Mouse (Mus musculus): ENCODE measurements around the gene Tctn1. TPM values are rescaled to one million over a fixed set of nuclear protein-coding genes. Genes with fewer than 3 reads are reported as not detected.

The Tctn1 gene
- polyA plus RNA-seq, 1 experiment from 2014 or later: 6.2 TPM

GRCm38 (mm10) chr5:122234319-122235195, 29.7 kb downstream of the Tctn1 start:
- Histone ChIP-seq H3K27me3 (ENCODE audit: control insufficient read depth, insufficient read depth, low read length) (no peaks in the 10 kb centered on the region), H3K9me3 (ENCODE audit: control insufficient read depth, low read length) (no peaks in the 10 kb centered on the region), H3K36me3 (ENCODE audit: control insufficient read depth, insufficient read depth, low read length) (0 out of 2 replicates have a peak, but pooled peaks cover 2% of the 10 kb centered on the region), H3K4me1 (ENCODE audit: control insufficient read depth, insufficient read depth, low read length) (no peaks in the 10 kb centered on the region), H3K4me3 (replicated peaks; ENCODE audit: low read depth, low read length) (no peak overlapping the region), H3K9ac (replicated peaks; ENCODE audit: low read length) (no peak overlapping the region), H3K4me2 (ENCODE audit: low read length) (no peak overlapping the region), H3K27ac (replicated peaks; ENCODE audit: low read depth, low read length) (no peak overlapping the region)
- DNase-seq: no peak
- WGBS: 88% methylated on average over 9 of the region's 9 CpGs
- no peak for ATAC-seq (ENCODE audit: low FRiP score, low TSS enrichment)

DNA sequence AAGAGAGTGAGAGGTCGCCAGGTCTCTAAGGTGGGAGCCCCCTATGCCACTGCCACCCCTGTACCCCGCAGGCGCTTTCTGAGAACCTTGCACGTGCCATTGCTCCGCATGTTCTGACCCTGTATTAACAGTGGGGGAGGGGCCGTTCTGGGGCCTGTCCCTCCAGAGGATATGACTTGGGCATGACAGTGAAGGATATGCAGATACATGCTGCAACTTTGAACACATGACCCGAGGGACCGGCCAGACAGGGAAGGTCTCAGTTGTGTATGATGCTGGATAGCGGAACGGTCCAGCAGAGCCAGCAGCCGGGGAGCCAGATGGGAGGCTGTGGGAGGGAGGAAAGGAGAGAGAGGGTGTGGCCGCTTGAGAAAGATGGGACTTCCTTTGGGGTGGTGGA, 30.6 kb downstream of the Tctn1 start:
- DNase-seq (no peak), ATAC-seq (ENCODE audit: low FRiP score, low TSS enrichment) (no peak)
- Histone ChIP-seq H3K4me3 (replicated peaks; ENCODE audit: low read depth, low read length) (no peak overlapping the region), H3K27ac (replicated peaks; ENCODE audit: low read depth, low read length) (no peak overlapping the region), H3K27me3 (ENCODE audit: control insufficient read depth, insufficient read depth, low read length) (no peaks in the 10 kb centered on the region), H3K9ac (replicated peaks; ENCODE audit: low read length) (no peak overlapping the region), H3K4me1 (ENCODE audit: control insufficient read depth, insufficient read depth, low read length) (no peaks in the 10 kb centered on the region), H3K9me3 (ENCODE audit: control insufficient read depth, low read length) (no peaks in the 10 kb centered on the region), H3K36me3 (ENCODE audit: control insufficient read depth, insufficient read depth, low read length) (0 out of 2 replicates have a peak, but pooled peaks cover 2% of the 10 kb centered on the region), H3K4me2 (ENCODE audit: low read length) (no peak overlapping the region)
- 89% methylated on average over 12 of the region's 12 CpGs for WGBS

DNA sequence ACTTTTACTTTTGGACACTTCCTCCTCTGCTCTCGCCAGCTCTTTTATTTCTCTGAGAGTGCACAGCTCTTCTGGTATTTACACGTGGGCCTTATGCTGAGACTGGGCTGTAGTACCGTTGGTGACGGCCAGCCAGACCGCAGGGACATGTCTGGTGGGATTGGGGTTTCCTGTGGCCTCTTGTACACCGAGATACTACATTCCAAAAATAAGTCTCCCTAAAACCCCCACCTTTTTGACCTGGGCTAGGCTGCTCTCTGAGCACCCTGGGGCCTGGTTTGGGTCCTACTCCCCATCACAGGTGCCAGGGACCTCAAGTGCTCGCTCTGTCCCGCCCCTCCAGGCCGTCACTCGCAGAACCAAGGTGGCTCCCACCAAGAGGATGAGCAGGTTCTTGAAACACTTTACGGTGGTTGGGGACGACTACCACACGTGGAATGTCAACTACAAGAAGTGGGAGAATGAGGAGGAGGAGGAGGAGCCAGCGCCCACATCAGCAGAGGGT, 31.1 kb downstream of the Tctn1 start:
- Histone ChIP-seq H3K9ac (replicated peaks; ENCODE audit: low read length) (no peak overlapping the region), H3K27me3 (ENCODE audit: control insufficient read depth, insufficient read depth, low read length) (no peaks in the 10 kb centered on the region), H3K4me3 (replicated peaks; ENCODE audit: low read depth, low read length) (no peak overlapping the region), H3K4me1 (ENCODE audit: control insufficient read depth, insufficient read depth, low read length) (no peaks in the 10 kb centered on the region), H3K27ac (replicated peaks; ENCODE audit: low read depth, low read length) (no peak overlapping the region), H3K9me3 (ENCODE audit: control insufficient read depth, low read length) (no peaks in the 10 kb centered on the region), H3K4me2 (ENCODE audit: low read length) (no peak overlapping the region), H3K36me3 (ENCODE audit: control insufficient read depth, insufficient read depth, low read length) (0 out of 2 replicates have a peak, but pooled peaks cover under 1% of the 10 kb centered on the region)
- DNase-seq (no peak), ATAC-seq (ENCODE audit: low FRiP score, low TSS enrichment) (no peak)
- WGBS: 91% methylated on average over 14 of the region's 14 CpGs

DNA sequence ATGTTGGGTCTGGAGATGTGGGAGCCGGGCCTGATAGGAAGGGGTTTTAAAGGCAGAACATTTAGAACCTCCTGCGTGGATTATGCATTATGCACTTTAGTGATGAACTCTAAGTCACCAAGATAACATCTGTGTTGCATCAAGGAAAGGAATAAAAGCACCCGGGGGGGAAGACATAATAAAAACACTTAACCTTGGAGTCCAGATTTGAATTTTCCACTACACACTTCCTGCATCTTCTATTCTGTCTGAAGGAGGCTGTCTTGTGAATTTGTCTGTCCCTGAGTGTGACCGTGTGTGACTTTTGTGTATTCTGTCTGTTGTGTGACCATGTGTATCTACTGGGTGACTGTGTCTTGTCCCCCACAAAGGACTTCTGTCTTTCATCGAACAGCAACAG, 32.3 kb downstream of the Tctn1 start:
- WGBS: 92% methylated on average over 5 of the region's 5 CpGs
- no peaks in the 10 kb centered on the region for H3K9me3 ChIP-seq (ENCODE audit: control insufficient read depth, low read length)
- no peak overlapping the region for H3K27ac ChIP-seq (replicated peaks; ENCODE audit: low read depth, low read length)
- H3K4me2 ChIP-seq (ENCODE audit: low read length): no peak overlapping the region
- no peak overlapping the region for H3K9ac ChIP-seq (replicated peaks; ENCODE audit: low read length)
- H3K4me3 ChIP-seq (replicated peaks; ENCODE audit: low read depth, low read length): no peak overlapping the region
- ATAC-seq (ENCODE audit: low FRiP score, low TSS enrichment) (no peak), DNase-seq (no peak)
- H3K36me3 ChIP-seq (ENCODE audit: control insufficient read depth, insufficient read depth, low read length): no peaks in the 10 kb centered on the region
- no peaks in the 10 kb centered on the region for H3K27me3 ChIP-seq (ENCODE audit: control insufficient read depth, insufficient read depth, low read length)
- no peaks in the 10 kb centered on the region for H3K4me1 ChIP-seq (ENCODE audit: control insufficient read depth, insufficient read depth, low read length)

GRCm38 (mm10) chr5:122231431-122231830, 32.8 kb downstream of the Tctn1 start:
- Histone ChIP-seq H3K9ac (replicated peaks; ENCODE audit: low read length) (no peak overlapping the region), H3K9me3 (ENCODE audit: control insufficient read depth, low read length) (no peaks in the 10 kb centered on the region), H3K4me3 (replicated peaks; ENCODE audit: low read depth, low read length) (no peak overlapping the region), H3K27ac (replicated peaks; ENCODE audit: low read depth, low read length) (no peak overlapping the region), H3K36me3 (ENCODE audit: control insufficient read depth, insufficient read depth, low read length) (no peaks in the 10 kb centered on the region), H3K27me3 (ENCODE audit: control insufficient read depth, insufficient read depth, low read length) (no peaks in the 10 kb centered on the region), H3K4me1 (ENCODE audit: control insufficient read depth, insufficient read depth, low read length) (no peaks in the 10 kb centered on the region), H3K4me2 (ENCODE audit: low read length) (no peak overlapping the region)
- ATAC-seq (ENCODE audit: low FRiP score, low TSS enrichment) (no peak), DNase-seq (no peak)
- WGBS: 74% methylated on average over 6 of the region's 6 CpGs

GRCm38 (mm10) chr5:122230816-122231215, 33.4 kb downstream of the Tctn1 start:
- Histone ChIP-seq H3K4me2 (ENCODE audit: low read length) (no peak overlapping the region), H3K4me3 (replicated peaks; ENCODE audit: low read depth, low read length) (no peak overlapping the region), H3K9ac (replicated peaks; ENCODE audit: low read length) (no peak overlapping the region), H3K9me3 (ENCODE audit: control insufficient read depth, low read length) (no peaks in the 10 kb centered on the region), H3K4me1 (ENCODE audit: control insufficient read depth, insufficient read depth, low read length) (no peaks in the 10 kb centered on the region), H3K27ac (replicated peaks; ENCODE audit: low read depth, low read length) (no peak overlapping the region), H3K36me3 (ENCODE audit: control insufficient read depth, insufficient read depth, low read length) (no peaks in the 10 kb centered on the region), H3K27me3 (ENCODE audit: control insufficient read depth, insufficient read depth, low read length) (no peaks in the 10 kb centered on the region)
- ATAC-seq (ENCODE audit: low FRiP score, low TSS enrichment) (no peak), DNase-seq (no peak)
- WGBS: 95% methylated on average over 4 of the region's 4 CpGs

DNA sequence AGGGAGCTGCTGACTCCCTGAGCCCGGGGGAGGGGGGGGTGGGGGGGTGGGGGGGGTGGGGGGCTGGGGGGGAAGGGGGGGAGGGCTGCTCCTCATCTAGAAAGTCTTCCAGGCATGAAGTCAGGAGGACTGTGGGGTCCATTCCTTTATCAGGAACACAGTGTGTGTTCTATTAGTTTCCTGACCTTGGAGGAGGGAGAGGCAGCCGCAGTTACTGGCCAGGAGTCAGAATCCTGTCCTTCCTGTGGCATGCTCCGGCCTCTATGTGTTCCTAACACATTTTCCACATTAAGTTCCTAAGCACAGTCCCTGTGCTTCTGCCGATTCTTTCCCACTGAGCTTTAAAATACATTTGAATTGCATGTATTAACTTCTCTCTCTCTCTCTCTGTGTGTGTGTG, 35.5 kb downstream of the Tctn1 start:
- H3K27ac ChIP-seq (replicated peaks; ENCODE audit: low read depth, low read length): no peak overlapping the region
- H3K9me3 ChIP-seq (ENCODE audit: control insufficient read depth, low read length): no peaks in the 10 kb centered on the region
- H3K4me2 ChIP-seq (ENCODE audit: low read length): no peak overlapping the region
- WGBS: 70% methylated on average over 3 of the region's 4 CpGs
- ATAC-seq (ENCODE audit: low FRiP score, low TSS enrichment): no peak
- H3K27me3 ChIP-seq (ENCODE audit: control insufficient read depth, insufficient read depth, low read length): no peaks in the 10 kb centered on the region
- H3K36me3 ChIP-seq (ENCODE audit: control insufficient read depth, insufficient read depth, low read length): no peaks in the 10 kb centered on the region
- H3K4me3 ChIP-seq (replicated peaks; ENCODE audit: low read depth, low read length): no peak overlapping the region
- H3K4me1 ChIP-seq (ENCODE audit: control insufficient read depth, insufficient read depth, low read length): no peaks in the 10 kb centered on the region
- no peak for DNase-seq
- H3K9ac ChIP-seq (replicated peaks; ENCODE audit: low read length): no peak overlapping the region

- Histone ChIP-seq H3K27ac (replicated peaks; ENCODE audit: low read depth, low read length) (no peak overlapping the region), H3K4me2 (ENCODE audit: low read length) (no peak overlapping the region), H3K4me1 (ENCODE audit: control insufficient read depth, insufficient read depth, low read length) (no peaks in the 10 kb centered on the region), H3K4me3 (replicated peaks; ENCODE audit: low read depth, low read length) (no peak overlapping the region), H3K36me3 (ENCODE audit: control insufficient read depth, insufficient read depth, low read length) (no peaks in the 10 kb centered on the region), H3K27me3 (ENCODE audit: control insufficient read depth, insufficient read depth, low read length) (no peaks in the 10 kb centered on the region), H3K9me3 (ENCODE audit: control insufficient read depth, low read length) (no peaks in the 10 kb centered on the region), H3K9ac (replicated peaks; ENCODE audit: low read length) (no peak overlapping the region)
- 68% methylated on average over 3 of the region's 3 CpGs for WGBS
- DNase-seq (no peak), ATAC-seq (ENCODE audit: low FRiP score, low TSS enrichment) (no peak)
Observed at GRCm38 (mm10) chr5:122228271-122228765, 35.9 kb downstream of the Tctn1 start.

DNA sequence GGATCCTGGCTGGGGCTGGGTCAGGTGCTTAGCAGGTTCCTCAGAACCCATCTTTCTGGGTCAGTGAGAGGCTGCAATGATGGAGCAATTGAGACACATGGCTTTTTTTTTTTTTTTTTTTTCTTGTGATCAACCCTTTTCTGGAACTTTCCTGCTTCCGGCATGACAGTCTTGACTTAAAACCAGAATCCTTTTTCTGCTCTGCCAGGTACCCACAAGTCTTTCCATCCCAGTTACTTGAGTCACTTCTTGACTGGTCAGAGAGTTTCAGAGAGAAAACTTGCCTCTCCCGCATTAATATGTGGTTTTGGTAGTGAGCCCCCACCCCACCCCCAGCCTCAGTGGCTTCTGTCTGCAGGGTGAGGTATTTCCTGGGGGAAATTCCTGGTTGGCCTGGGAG, 40.0 kb downstream of the Tctn1 start:
- H3K27ac ChIP-seq (replicated peaks; ENCODE audit: low read depth, low read length): no peak overlapping the region
- no peaks in the 10 kb centered on the region for H3K36me3 ChIP-seq (ENCODE audit: control insufficient read depth, insufficient read depth, low read length)
- DNase-seq: no peak
- no peak overlapping the region for H3K4me3 ChIP-seq (replicated peaks; ENCODE audit: low read depth, low read length)
- no peak overlapping the region for H3K4me2 ChIP-seq (ENCODE audit: low read length)
- WGBS: 92% methylated on average over 2 of the region's 2 CpGs
- H3K9me3 ChIP-seq (ENCODE audit: control insufficient read depth, low read length): no peaks in the 10 kb centered on the region
- no peak overlapping the region for H3K9ac ChIP-seq (replicated peaks; ENCODE audit: low read length)
- no peaks in the 10 kb centered on the region for H3K4me1 ChIP-seq (ENCODE audit: control insufficient read depth, insufficient read depth, low read length)
- no peaks in the 10 kb centered on the region for H3K27me3 ChIP-seq (ENCODE audit: control insufficient read depth, insufficient read depth, low read length)
- no peak for ATAC-seq (ENCODE audit: low FRiP score, low TSS enrichment)

Data from midbrain, embryonic 14.5 days (tissue).